Comparison of ENCODE assay signal across 21 mouse cellular contexts in the genomic region with DNA sequence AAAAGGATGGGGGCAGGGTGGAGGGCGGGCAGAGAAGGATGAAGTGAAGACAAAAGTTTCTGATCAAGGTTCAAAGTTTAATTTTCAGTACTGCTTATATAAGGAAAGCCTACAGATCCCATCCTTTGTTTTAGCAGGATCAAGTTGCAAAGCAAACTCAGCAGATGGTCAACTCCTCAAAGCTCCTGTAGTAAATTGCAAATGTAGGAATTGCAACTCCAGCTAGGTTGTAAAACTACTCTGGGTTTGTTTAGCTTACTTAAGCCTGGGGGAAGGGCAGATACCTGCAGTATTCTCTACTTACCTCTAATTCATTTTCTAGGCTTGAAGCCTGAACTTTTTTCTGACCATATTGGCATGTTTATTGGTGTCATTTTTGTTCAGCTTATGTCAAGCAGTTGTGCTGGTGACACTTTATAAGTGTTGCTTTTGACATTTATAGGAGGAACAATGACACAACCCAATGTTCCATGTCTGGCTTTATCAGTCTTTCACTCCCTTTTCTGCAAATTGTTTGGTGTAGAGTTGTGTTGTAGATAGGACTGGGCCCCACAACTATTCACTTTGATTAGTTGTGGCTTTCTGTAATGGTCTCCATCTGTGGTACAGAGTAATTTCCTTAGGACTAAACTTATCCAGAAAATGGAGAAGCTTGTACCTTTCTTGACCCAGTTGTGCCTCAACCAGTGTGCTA.
A peak's percentile ranks its signal among the peaks of the same experiment; 100 is the strongest.
DNase-seq lines count a peak whose midpoint lies in the region; ATAC-seq and TF ChIP-seq lines count a peak whose summit lies in the region.
"Had no signal": no experiment of that assay in that cellular context is flagged by ENCODE, and none has a peak within 500 bp of the region (broad histone marks: within the 10 kb centered on the region; RNA-seq: fewer than 3 reads in every experiment).

No protein-coding gene starts in this region.

- no peak overlapping the region for H3K9ac ChIP-seq in kidney, embryonic 14.5 days (ENCODE audit: low read depth, low read length)
- no peak overlapping the region for H3K9ac ChIP-seq in kidney, embryonic 16.5 days (replicated peaks; ENCODE audit: low read length)
- H3K9ac ChIP-seq: embryonic facial prominence, embryonic 12.5 days; forebrain, embryonic 13.5 days; forebrain, embryonic 15.5 days; forebrain, postnatal 0 days had no signal

- H3K4me2 ChIP-seq in kidney, embryonic 14.5 days (replicated peaks; ENCODE audit: low read depth, low read length) = no peak overlapping the region
- no peak overlapping the region for H3K4me2 ChIP-seq in kidney, embryonic 16.5 days (replicated peaks; ENCODE audit: low read depth, low read length)
- H3K4me2 ChIP-seq: embryonic facial prominence, embryonic 12.5 days; forebrain, embryonic 13.5 days; forebrain, embryonic 15.5 days had no signal

- H3K36me3 ChIP-seq in kidney, embryonic 14.5 days (ENCODE audit: control insufficient read depth, insufficient read depth, low read length) = no peaks in the 10 kb centered on the region
- no peaks in the 10 kb centered on the region for H3K36me3 ChIP-seq in kidney, adult 2 months (ENCODE audit: control insufficient read depth, insufficient read depth, low read length)
- H3K36me3 ChIP-seq in kidney, embryonic 16.5 days (ENCODE audit: insufficient read depth, low read length) = no peaks in the 10 kb centered on the region
- H3K36me3 ChIP-seq: embryonic facial prominence, embryonic 10.5 days; embryonic facial prominence, embryonic 12.5 days; forebrain, embryonic 15.5 days had no signal

- no peak overlapping the region for H3K4me3 ChIP-seq in kidney, embryonic 14.5 days (ENCODE audit: low read length)
- H3K4me3 ChIP-seq in kidney, adult 2 months (ENCODE audit: insufficient read depth, low read depth, low read length) = no peak overlapping the region
- no peak overlapping the region for H3K4me3 ChIP-seq in kidney, embryonic 16.5 days (ENCODE audit: low read length)
- H3K4me3 ChIP-seq: embryonic facial prominence, embryonic 10.5 days; embryonic facial prominence, embryonic 12.5 days; forebrain, embryonic 13.5 days; forebrain, embryonic 15.5 days had no signal

- H3K9me3 ChIP-seq in kidney, embryonic 14.5 days (ENCODE audit: control insufficient read depth, low read length) = no peaks in the 10 kb centered on the region
- H3K9me3 ChIP-seq in kidney, embryonic 16.5 days (ENCODE audit: low read length) = no peaks in the 10 kb centered on the region
- H3K9me3 ChIP-seq: embryonic facial prominence, embryonic 10.5 days; embryonic facial prominence, embryonic 12.5 days; forebrain, embryonic 13.5 days; forebrain, embryonic 15.5 days had no signal

- no peak for TF ChIP-seq POLR2A in kidney, adult 2 months (IDR thresholded peaks at IDR 0.05; ENCODE audit: low read depth, low read length)

- TF ChIP-seq CTCF in kidney, adult 2 months (conservative IDR thresholded peaks at IDR 0.05; ENCODE audit: insufficient read depth, insufficient read length, low read depth, low read length) = no peak

- no peak for DNase-seq in kidney, adult 2 months
- DNase-seq in kidney, postnatal 14 days = no peak
- DNase-seq in R1 (ENCODE audit: low read depth, low spot score) = peak; percentile 10
- DNase-seq in left cerebral cortex, adult 9 months (ENCODE audit: low spot score in 2 of 2) = no peak
- DNase-seq: adrenal gland, adult 8-10 months; adrenal gland, postnatal 14 days; adrenal gland, postnatal 36 days; cerebellum, adult 11-12 months; cerebellum, adult 2 months; cerebellum, adult 9-10 months; cerebellum, postnatal 10 days; cerebellum, postnatal 25 days; embryo, embryonic 11 days; forebrain, postnatal 0 days had no signal

- peak; percentile 80 for ATAC-seq in kidney, embryonic 14.5 days (ENCODE audit: low FRiP score, low TSS enrichment)
- ATAC-seq in kidney, embryonic 16.5 days (ENCODE audit: low FRiP score, low TSS enrichment) = peak; percentile 39; the same call in 1 of the 2 replicates
- ATAC-seq: activated CD4-positive, CD25-positive, alpha-beta regulatory T cell, adult 4 months; forebrain, embryonic 13.5 days; forebrain, embryonic 15.5 days; forebrain, postnatal 0 days had no signal

- WGBS in kidney, embryonic 14.5 days = 14% methylated on average over 1 of the region's 1 CpGs
- WGBS in kidney, adult 2 months = 8% methylated on average over 1 of the region's 1 CpGs
- 19% methylated on average over 1 of the region's 1 CpGs for WGBS in kidney, embryonic 16.5 days

- no peaks in the 10 kb centered on the region for H3K27me3 ChIP-seq in kidney, embryonic 14.5 days (ENCODE audit: control insufficient read depth, insufficient read depth, low read length)
- H3K27me3 ChIP-seq in kidney, adult 2 months (replicated peaks; ENCODE audit: control insufficient read depth, insufficient read depth, low read length) = no peaks in the 10 kb centered on the region
- no peaks in the 10 kb centered on the region for H3K27me3 ChIP-seq in kidney, embryonic 16.5 days (ENCODE audit: insufficient read depth, low read length)
- H3K27me3 ChIP-seq: embryonic facial prominence, embryonic 12.5 days; forebrain, embryonic 13.5 days; forebrain, embryonic 15.5 days had no signal

- no peaks in the 10 kb centered on the region for H3K4me1 ChIP-seq in kidney, embryonic 14.5 days (ENCODE audit: control insufficient read depth, insufficient read depth, low read length)
- H3K4me1 ChIP-seq in kidney, adult 2 months (ENCODE audit: control insufficient read depth, insufficient read depth, low read length) = no peaks in the 10 kb centered on the region
- H3K4me1 ChIP-seq in kidney, embryonic 16.5 days (ENCODE audit: insufficient read depth, low read length) = no peaks in the 10 kb centered on the region
- H3K4me1 ChIP-seq: embryonic facial prominence, embryonic 10.5 days; embryonic facial prominence, embryonic 12.5 days; forebrain, embryonic 13.5 days; forebrain, embryonic 15.5 days had no signal

- no peak overlapping the region for H3K27ac ChIP-seq in kidney, embryonic 14.5 days (ENCODE audit: low read depth, low read length)
- no peak overlapping the region for H3K27ac ChIP-seq in kidney, adult 2 months (ENCODE audit: insufficient read depth, low read depth, low read length)
- no peak overlapping the region for H3K27ac ChIP-seq in kidney, embryonic 16.5 days (ENCODE audit: low read length)
- H3K27ac ChIP-seq: embryonic facial prominence, embryonic 10.5 days; embryonic facial prominence, embryonic 12.5 days; forebrain, embryonic 13.5 days; forebrain, embryonic 15.5 days had no signal
